Mouse (Mus musculus) CH12.LX (cell line): ENCODE measurements at regions not wholly inside any gene's neighbourhood (a gene's known extent, or its start where the extent isn't known, plus 50 kb on each side); places are given as distances from the start of the nearest gene placed in this dataset.

ENCODE experiments used
- CTCF ChIP-seq, 2 experiments: IDR thresholded peaks in 1 of 2; conservative IDR thresholded peaks in 1 of 2; 2 replicates each; pipeline ENCODE4 v1.5.1; 2011 to 2012; ENCODE audit warnings: low read depth in 2 of 2, low read length in 2 of 2, improper control_type of control experiment in 1 of 2, inconsistent platforms in 1 of 2, mild to moderate bottlenecking in 1 of 2, moderate library complexity in 1 of 2
- GABPA ChIP-seq: IDR thresholded peaks from 2 replicates; pipeline ENCODE4 v1.6.1; 2012; ENCODE audit warnings: low read depth, low read length, improper control_type of control experiment, inconsistent platforms; ENCODE audit not compliant: insufficient replicate concordance
- MAFK ChIP-seq: IDR thresholded peaks from 2 replicates; pipeline ENCODE4 v1.6.1; 2011; ENCODE audit warnings: low read length, improper control_type of control experiment; ENCODE audit not compliant: insufficient replicate concordance
- MAZ ChIP-seq: IDR thresholded peaks from 2 replicates; pipeline ENCODE4 v1.6.1; 2012; ENCODE audit warnings: low read depth, mild to moderate bottlenecking, inconsistent platforms, low read length, improper control_type of control experiment, moderate library complexity
- POLR2AphosphoS2 ChIP-seq: IDR thresholded peaks from 2 replicates; pipeline ENCODE4 v1.6.1; 2011; ENCODE audit warnings: low read depth, low read length, improper control_type of control experiment
- RAD21 ChIP-seq: IDR thresholded peaks from 2 replicates; pipeline ENCODE4 v1.6.1; 2011; ENCODE audit warnings: low read depth, mild to moderate bottlenecking, low read length, improper control_type of control experiment, moderate library complexity
- TCF12 ChIP-seq: IDR thresholded peaks from 2 replicates; pipeline ENCODE4 v1.6.1; 2014; ENCODE audit warnings: low read depth, mild to moderate bottlenecking, inconsistent platforms, low read length, improper control_type of control experiment
- UBTF ChIP-seq: IDR thresholded peaks from 2 replicates; pipeline ENCODE4 v1.6.1; 2012; ENCODE audit warnings: low read depth, mild to moderate bottlenecking, inconsistent platforms, low read length, improper control_type of control experiment, moderate library complexity

DNA sequence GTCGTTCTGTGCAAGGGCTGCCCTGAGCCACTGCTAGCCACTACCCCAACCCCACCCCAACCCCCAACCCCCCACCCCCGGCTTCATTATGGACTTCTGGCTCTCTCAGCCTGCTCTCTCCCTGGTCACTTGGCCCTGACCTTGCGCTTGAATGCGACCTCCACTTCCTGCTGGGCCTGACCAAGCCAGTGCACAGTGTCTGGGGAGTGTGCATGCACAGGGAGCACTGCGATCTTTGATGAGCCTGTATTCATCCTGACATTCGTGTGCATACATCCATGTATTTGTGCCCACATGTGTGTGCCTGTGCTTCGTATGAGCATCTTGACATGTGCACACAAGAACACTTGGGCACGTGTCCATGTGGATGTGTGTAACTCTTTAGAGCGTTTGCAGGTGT lies 85.9 kb downstream of the Lhx2 start:
- TF ChIP-seq UBTF (no peak), TCF12 (no peak), GABPA (no peak), POLR2AphosphoS2 (no peak), MAZ (no peak), MAFK (no peak), RAD21 (no peak), CTCF (conservative IDR thresholded peaks at IDR 0.05 in 1 of 2, IDR thresholded peaks at IDR 0.05 in 1 of 2; ENCODE audit: low read depth in 2 of 2, low read length in 2 of 2) (no peak)
